Mouse (Mus musculus): Measurements from ENCODE around the gene Agps. TPM values are rescaled to one million over a fixed set of nuclear protein-coding genes. Genes with fewer than 3 reads are reported as not detected.
A peak's percentile ranks its signal among the peaks of the same experiment; 100 is the strongest.

Gene Agps
- polyA plus RNA-seq, 1 experiment from 2014 or later: 32.8 TPM

DNA sequence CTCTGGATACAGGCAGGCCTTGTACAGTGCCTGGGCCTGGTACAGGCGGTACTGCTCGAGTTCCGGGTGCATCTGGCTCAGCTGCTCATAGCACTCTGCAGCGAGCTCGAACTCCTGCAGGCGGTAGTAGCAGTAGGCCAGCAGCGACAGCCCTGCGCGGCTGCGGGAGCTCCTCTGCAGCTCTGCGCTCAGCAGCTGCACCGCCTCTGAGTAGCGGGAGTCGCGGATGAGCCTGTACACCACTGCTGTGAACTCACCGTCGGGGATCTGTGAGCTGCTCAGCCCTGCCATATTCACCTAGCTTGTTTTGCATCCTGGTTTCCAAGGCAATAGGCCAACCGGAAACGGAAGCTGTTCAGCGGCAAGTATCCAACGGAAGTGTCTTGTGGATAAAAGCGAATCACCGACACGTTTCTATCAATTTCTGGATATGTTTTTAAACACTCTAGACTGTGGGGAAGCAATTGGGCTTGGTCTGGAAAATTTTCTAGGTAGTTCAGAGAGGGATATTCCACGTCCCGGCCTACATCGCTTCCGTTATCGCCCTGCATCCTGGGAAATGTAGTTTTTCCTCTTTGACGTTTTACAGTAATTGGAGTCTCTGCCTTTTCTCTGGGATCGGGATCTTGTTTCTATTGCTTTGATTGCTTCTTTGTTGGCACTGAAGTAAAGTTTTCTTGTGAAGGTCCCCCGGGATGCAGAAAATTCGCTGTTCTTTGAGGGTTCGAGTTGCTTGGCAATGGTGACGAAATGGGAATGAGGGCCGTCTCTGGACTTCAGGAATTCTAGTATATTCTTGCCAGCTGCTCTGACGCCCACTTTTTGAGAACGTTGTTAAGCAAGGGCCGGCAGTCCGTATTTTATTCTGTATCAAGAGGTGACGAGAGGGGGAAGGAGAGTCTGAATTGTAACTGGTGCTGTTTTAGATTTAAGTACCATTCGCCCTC lies 106.4 kb downstream of the Agps start, which contains the start of gene Ttc30b:
Gene Ttc30b, minus strand, starts transcription at position 469 of the 947 bp plus-strand sequence.
- 4% methylated on average over 38 of the region's 42 CpGs for WGBS
- Histone ChIP-seq H3K9ac (peak within 1 kb of the TSS; percentile 66), H3K4me2 (peak within 1 kb of the TSS; percentile 62), H3K27ac (peak within 1 kb of the TSS; percentile 87), H3K4me3 (peak within 1 kb of the TSS; percentile 53), H3K27me3 (no peaks in the 10 kb centered on the region), H3K36me3 (no peaks in the 10 kb centered on the region), H3K9me3 (no peaks in the 10 kb centered on the region), H3K4me1 (replicated peaks) (peaks cover 4% of the 10 kb centered on the region)
- peak; percentile 93 for ATAC-seq (ENCODE audit: low FRiP score)

DNA sequence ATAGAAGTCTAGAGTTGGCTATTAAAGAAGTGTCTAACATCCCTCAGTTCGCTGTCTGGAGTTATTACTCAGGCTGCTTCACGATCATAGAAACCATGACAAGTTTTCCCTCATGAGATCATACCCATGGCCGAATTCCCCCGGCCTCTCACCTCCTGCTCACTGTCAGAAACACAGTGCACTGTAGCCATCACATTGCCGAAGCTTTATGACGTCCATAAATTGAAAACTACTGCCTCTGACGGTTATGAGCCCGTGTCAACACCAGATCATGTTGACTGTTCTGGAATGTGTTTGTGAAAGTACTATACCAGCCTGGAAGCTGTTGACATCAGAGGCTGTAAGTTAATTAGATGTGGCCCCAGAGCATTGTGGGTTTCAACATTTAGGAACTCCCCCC lies 118.7 kb downstream of the Agps start:
- H3K9ac ChIP-seq: no peak overlapping the region
- H3K27ac ChIP-seq: no peak overlapping the region
- H3K27me3 ChIP-seq: no peaks in the 10 kb centered on the region
- no peak for ATAC-seq (ENCODE audit: low FRiP score)
- WGBS: 92% methylated on average over 8 of the region's 8 CpGs
- no peak overlapping the region for H3K4me2 ChIP-seq
- no peaks in the 10 kb centered on the region for H3K9me3 ChIP-seq
- H3K4me3 ChIP-seq: no peak overlapping the region
- no peaks in the 10 kb centered on the region for H3K36me3 ChIP-seq
- H3K4me1 ChIP-seq (replicated peaks): no peaks in the 10 kb centered on the region

DNA sequence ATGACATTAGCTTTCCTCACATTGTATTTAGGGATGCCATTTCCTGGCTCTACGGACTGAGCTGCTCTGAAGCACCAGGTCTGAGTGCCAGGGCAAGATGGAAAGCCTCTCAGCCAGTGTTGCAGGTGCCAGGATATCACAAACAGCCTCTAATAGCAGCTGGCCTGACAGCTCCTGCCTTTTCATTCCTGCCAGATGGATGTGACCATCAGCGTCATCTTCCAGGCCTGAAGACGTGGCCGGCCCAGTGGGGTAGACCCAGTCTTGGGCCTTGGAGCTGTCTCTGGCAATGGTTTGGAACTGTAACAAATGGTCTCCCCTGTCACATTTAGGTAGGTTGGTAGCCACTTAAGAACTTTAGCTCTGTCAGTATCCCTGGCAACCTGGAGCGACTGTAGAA lies 121.3 kb downstream of the Agps start:
- WGBS: 90% methylated on average over 5 of the region's 5 CpGs
- no peak for ATAC-seq (ENCODE audit: low FRiP score)
- no peaks in the 10 kb centered on the region for H3K27me3 ChIP-seq

DNA sequence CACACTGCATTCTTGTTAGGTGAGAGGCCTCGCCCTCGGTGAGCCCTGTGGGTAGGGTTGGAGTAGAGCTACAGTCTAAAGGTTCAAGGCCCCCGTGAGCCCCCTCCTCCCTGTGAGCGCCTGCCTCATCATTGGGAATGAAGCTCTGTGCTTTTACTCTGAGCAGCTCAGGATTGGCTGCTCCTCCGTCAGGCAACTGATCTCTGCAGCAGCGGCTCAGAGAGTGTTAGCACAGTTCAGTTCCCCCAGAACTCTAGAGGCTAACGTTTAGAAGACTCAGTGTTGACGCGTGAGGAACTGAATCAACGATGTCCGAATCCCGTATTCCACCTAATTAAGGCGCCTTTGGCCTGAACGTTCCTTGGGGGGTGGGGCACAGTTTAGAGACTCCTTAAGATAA lies 123.7 kb downstream of the Agps start:
- no peaks in the 10 kb centered on the region for H3K27me3 ChIP-seq
- H3K9me3 ChIP-seq: no peaks in the 10 kb centered on the region
- H3K36me3 ChIP-seq: no peaks in the 10 kb centered on the region
- no peak overlapping the region for H3K27ac ChIP-seq
- no peak overlapping the region for H3K9ac ChIP-seq
- H3K4me3 ChIP-seq: no peak overlapping the region
- no peak for ATAC-seq (ENCODE audit: low FRiP score)
- 60% methylated on average over 14 of the region's 14 CpGs for WGBS
- peaks cover 20% of the 10 kb centered on the region for H3K4me1 ChIP-seq (replicated peaks)
- H3K4me2 ChIP-seq: no peak overlapping the region

More for the DNA sequence above, 121.3 kb downstream of the Agps start:
- no peak overlapping the region for H3K4me2 ChIP-seq
- H3K27ac ChIP-seq: no peak overlapping the region
- no peak overlapping the region for H3K9ac ChIP-seq
- H3K4me1 ChIP-seq (replicated peaks): peaks cover under 1% of the 10 kb centered on the region; the same call in 1 of the 2 replicates
- H3K36me3 ChIP-seq: no peaks in the 10 kb centered on the region
- H3K9me3 ChIP-seq: no peaks in the 10 kb centered on the region
- no peak overlapping the region for H3K4me3 ChIP-seq

DNA sequence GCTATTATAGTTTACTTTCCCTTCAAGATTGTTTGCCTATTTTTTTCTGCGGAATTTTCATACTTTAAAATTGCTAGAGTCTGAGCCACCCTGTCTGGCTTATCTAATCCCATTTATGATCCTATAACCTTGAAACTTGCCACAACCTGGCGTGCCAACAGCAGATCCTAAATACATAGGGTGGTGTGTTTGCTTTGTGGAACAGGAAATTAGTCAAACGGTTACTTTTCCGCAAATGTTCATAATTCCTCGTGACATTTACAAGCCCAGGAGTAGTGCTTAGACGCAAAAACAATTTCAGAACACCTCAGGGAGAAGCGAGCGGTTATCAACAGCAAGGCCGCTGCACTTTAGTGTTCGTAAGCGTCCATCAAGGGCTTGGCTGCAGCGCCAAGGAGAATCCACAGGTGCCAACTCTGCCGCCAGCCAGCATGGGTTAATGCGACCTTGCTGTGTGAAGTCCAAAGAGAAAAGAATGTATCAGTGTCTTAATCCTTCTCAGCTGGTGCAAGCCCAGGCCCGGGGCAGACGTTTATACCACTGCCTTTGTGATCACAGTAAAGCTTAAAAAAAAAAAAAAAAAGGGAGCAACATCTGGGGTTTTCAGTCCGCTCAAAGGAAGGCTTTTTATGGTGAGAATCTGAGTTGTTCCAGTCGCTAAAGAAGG lies 127.3 kb downstream of the Agps start:
- peak overlapping the region; percentile 29 for H3K4me2 ChIP-seq
- no peaks in the 10 kb centered on the region for H3K36me3 ChIP-seq
- no peaks in the 10 kb centered on the region for H3K27me3 ChIP-seq
- H3K9me3 ChIP-seq: no peaks in the 10 kb centered on the region
- H3K27ac ChIP-seq: peak overlapping the region; percentile 69
- peak overlapping the region; percentile 40; the same call in 1 of the 2 replicates for H3K9ac ChIP-seq
- WGBS: 38% methylated on average over 18 of the region's 18 CpGs
- no peak for ATAC-seq (ENCODE audit: low FRiP score)
- H3K4me3 ChIP-seq: 0 out of 2 replicates have a peak overlapping the region, but pooled peaks have one; percentile 4
- H3K4me1 ChIP-seq (replicated peaks): peaks cover 24% of the 10 kb centered on the region

DNA sequence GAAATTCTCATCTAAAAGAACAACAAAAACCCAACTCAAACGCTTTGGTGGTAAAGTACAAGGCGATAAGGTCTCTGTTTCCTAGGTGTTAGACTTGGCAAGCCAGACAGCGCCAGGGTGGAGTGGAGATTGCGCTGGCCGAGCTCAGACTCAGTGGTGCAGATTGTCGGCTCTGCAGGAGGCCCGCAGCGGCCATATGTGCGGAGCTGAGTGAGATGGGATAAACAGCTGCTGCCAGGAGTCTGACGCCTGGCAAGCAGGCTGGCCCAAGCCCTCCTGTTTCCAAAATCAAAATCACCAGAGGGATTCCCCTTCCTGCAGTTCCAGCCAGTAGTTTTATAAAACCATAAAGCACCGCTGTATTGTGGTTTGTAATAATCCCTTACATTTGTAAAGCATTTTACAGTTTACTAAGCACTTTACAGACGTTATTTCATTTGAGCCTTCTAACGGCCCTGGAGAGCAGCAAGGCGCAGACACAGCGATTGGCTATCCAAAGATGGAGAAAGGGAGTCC lies 127.9 kb downstream of the Agps start:
- Histone ChIP-seq H3K4me2 (peak overlapping the region; percentile 29), H3K36me3 (no peaks in the 10 kb centered on the region), H3K9me3 (no peaks in the 10 kb centered on the region), H3K27me3 (no peaks in the 10 kb centered on the region), H3K4me3 (peak overlapping the region; percentile 4; the same call in 1 of the 2 replicates), H3K4me1 (replicated peaks) (peaks cover 30% of the 10 kb centered on the region), H3K9ac (peak overlapping the region; percentile 40; the same call in 1 of the 2 replicates), H3K27ac (peak overlapping the region; percentile 69)
- peak; percentile 75; the same call in 1 of the 2 replicates for ATAC-seq (ENCODE audit: low FRiP score)
- WGBS: 9% methylated on average over 15 of the region's 15 CpGs

DNA sequence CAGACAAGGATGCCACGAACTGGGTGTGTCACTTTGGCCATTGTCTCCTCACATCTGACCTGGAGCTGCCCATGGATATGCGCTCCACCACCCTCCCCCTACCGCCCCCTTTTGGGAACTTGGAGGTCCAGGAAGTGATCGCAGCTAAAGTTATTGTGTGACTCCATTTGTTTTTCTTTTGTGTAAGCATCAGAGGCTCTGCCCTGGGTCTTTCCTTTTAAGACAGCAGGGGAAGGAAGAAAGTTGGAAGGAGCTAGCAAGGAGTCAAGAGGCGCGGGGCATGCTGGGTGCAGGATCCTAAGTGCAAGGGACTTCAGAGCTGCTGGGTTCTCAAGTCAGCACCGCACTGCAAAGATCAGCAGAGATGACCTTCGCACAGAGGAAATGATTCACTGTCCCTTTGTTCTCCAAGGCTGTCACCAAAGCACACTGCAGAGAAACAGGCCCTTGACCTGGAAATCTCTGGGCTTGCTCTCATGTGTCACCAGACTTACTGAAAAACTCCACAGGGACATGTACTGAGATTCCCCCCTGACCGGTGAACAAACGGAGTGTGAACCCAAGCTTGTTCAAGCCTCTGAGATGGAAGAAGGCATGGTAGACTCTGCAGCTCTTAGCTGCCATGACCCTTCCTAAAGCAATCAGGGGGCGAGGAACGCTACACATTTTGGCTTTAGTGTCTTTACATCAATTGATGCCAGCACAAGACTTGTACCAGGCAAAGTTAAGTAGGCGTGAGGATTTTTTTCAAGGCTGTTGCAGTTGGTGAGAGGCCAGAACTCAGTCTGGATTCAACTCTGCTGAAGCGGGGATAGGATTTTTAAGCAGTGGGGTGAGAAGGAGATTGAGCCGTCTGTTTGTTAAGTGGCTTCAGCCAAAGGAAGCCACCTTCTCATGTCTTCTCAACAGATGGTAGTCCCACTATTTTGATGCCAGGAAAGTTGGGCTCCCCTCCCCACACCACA lies 128.7 kb downstream of the Agps start:
- 51% methylated on average over 15 of the region's 15 CpGs for WGBS
- H3K27ac ChIP-seq: peak overlapping the region; percentile 69
- no peak overlapping the region for H3K9ac ChIP-seq
- H3K36me3 ChIP-seq: no peaks in the 10 kb centered on the region
- no peak for ATAC-seq (ENCODE audit: low FRiP score)
- peak overlapping the region; percentile 29 for H3K4me2 ChIP-seq
- no peaks in the 10 kb centered on the region for H3K27me3 ChIP-seq
- H3K4me3 ChIP-seq: no peak overlapping the region
- no peaks in the 10 kb centered on the region for H3K9me3 ChIP-seq
- peaks cover 32% of the 10 kb centered on the region for H3K4me1 ChIP-seq (replicated peaks)

DNA sequence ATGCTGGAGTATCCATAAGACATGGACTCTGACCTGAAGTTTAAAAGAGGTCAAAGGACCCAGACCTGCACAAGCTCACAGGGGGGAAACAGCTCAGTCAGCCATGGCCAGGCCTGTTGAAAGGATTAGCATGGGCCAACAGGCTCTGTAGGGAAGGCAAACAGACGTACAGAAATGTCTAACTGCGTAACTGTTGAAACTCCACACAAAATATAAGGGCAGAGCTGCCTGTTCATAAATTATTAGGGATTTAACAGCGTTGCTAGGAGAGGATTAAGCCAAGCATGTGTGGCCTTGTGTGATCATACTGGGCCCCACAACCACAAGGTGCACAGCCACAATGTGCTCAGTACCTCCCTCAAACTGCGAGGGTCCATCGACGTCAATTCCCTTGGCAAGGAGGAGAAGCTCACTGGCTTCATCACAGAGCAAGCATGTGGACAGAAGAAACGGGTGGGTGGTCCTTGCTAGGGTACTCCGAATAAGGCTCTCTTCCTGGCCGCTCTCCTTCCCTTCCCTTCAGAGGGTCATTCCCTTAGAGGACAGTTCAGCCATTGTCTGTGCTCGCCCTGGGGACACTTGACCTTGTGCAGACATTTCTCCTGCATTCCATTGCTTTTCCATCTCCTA lies 131.3 kb downstream of the Agps start:
- Histone ChIP-seq H3K4me1 (replicated peaks) (peaks cover 31% of the 10 kb centered on the region), H3K4me3 (no peak overlapping the region), H3K36me3 (no peaks in the 10 kb centered on the region), H3K4me2 (no peak overlapping the region), H3K9ac (no peak overlapping the region), H3K27ac (no peak overlapping the region), H3K27me3 (no peaks in the 10 kb centered on the region), H3K9me3 (no peaks in the 10 kb centered on the region)
- WGBS: 74% methylated on average over 10 of the region's 10 CpGs
- ATAC-seq (ENCODE audit: low FRiP score): no peak

DNA sequence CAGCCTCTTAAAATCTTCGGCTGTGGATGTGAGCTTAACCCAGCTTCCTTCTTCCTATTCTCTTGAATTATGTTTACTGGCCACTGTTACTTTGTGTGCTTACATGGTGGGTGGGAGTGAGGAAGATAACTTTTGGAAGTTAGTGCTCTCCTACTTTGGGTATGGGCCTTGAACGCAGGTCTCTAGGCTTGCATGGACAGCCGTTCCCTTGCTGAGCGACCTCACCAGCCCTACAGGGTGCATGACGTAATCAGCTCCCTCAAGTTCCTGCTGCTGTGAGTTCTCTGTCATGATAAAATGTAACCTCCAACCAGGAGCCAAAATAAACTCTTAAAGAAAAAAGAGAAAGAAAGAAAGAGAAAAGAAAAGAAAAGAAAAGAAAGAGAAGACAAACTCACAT lies 132.1 kb downstream of the Agps start:
- H3K27me3 ChIP-seq: no peaks in the 10 kb centered on the region
- peaks cover 27% of the 10 kb centered on the region for H3K4me1 ChIP-seq (replicated peaks)
- peak overlapping the region; percentile 43; the same call in 1 of the 2 replicates for H3K4me2 ChIP-seq
- ATAC-seq (ENCODE audit: low FRiP score): no peak
- 77% methylated on average over 5 of the region's 5 CpGs for WGBS
- H3K4me3 ChIP-seq: no peak overlapping the region
- H3K27ac ChIP-seq: no peak overlapping the region
- H3K36me3 ChIP-seq: no peaks in the 10 kb centered on the region
- no peaks in the 10 kb centered on the region for H3K9me3 ChIP-seq
- H3K9ac ChIP-seq: no peak overlapping the region

DNA sequence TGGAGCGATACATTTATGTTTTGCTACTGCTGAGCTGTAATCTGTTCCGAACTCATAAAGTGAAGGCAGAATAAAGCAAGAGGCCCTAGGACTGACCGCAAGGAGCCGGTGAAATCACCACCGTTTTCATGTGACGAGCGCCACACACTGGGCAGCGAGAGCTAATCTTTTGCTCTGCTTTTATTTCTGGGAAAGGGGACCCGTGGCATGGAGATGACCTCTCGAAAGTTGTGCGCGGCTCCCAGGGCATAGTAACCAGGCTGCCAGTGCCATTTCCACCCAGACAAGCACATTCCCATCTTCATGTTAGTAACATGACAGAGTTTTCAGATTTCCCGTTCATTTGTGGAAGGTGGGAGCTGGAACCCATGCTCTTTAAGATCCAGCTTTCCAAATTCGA lies 132.5 kb downstream of the Agps start:
- 0 out of 2 replicates have a peak overlapping the region, but pooled peaks have one; percentile 46 for H3K9ac ChIP-seq
- peak overlapping the region; percentile 43 for H3K4me2 ChIP-seq
- peaks cover 22% of the 10 kb centered on the region for H3K4me1 ChIP-seq (replicated peaks)
- H3K36me3 ChIP-seq: no peaks in the 10 kb centered on the region
- H3K27ac ChIP-seq: peak overlapping the region; percentile 23; the same call in 1 of the 2 replicates
- 16% methylated on average over 14 of the region's 14 CpGs for WGBS
- H3K27me3 ChIP-seq: no peaks in the 10 kb centered on the region
- H3K9me3 ChIP-seq: no peaks in the 10 kb centered on the region
- no peak overlapping the region for H3K4me3 ChIP-seq
- peak; percentile 57 for ATAC-seq (ENCODE audit: low FRiP score)

DNA sequence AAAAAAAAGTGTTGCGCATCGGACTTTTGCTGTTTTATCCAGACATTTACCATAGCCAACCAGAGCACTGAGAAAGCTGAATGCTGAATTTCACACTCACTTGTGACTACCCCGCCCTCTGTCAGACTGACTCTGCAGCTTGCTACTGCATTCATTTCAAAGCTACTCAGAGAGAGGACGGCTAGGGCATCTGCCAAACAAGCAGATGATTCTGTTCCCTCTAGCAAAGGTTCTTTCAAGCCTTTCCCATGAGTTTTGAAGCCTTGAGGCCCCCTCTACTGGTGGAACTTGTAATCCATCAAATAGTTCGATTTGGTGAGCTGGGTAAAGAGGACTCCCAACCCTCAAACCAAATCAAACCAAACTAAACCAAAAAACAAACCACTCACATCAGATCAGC lies 133.0 kb downstream of the Agps start:
- Histone ChIP-seq H3K36me3 (no peaks in the 10 kb centered on the region), H3K27me3 (no peaks in the 10 kb centered on the region), H3K9ac (peak overlapping the region; percentile 46; the same call in 1 of the 2 replicates), H3K27ac (peak overlapping the region; percentile 23; the same call in 1 of the 2 replicates), H3K9me3 (no peaks in the 10 kb centered on the region), H3K4me3 (no peak overlapping the region), H3K4me2 (peak overlapping the region; percentile 43), H3K4me1 (replicated peaks) (peaks cover 18% of the 10 kb centered on the region)
- peak; percentile 64 for ATAC-seq (ENCODE audit: low FRiP score)
- WGBS: 26% methylated on average over 5 of the region's 5 CpGs

Measured in hindbrain, embryonic 13.5 days (tissue).